Comparison of ENCODE assay signal across 30 mouse cellular contexts in the genomic region with DNA sequence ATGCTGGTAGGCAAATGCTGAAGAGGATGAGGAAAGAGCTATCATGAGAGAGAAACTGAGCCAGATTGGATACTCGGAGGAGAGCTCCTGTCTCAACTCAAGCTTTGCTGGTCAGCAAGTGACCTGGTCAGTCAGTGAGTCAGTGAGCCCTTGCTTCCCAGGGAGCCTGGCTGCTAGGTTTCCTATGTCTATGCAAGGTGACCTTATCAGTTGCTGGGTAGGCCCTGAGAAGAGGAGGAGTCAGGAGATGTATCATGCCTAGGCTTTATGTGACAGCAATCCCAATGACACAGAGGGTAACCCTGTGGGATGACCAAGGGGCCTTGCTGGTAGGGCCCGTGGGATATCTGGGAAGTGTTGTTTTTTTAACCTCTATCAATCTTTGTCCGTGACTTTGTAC. TPM values are rescaled to one million over a fixed set of nuclear protein-coding genes. Genes with fewer than 3 reads are reported as not detected.
DNase-seq lines count a peak whose midpoint lies in the region.
"Had no signal": no experiment of that assay in that cellular context is flagged by ENCODE, and none has a peak within 500 bp of the region (broad histone marks: within the 10 kb centered on the region; RNA-seq: fewer than 3 reads in every experiment).

No protein-coding gene starts in this region.

- intact Hi-C loops in heart, postnatal 14 days (cut with DNase I), result no loop called here

- DNase-seq in adrenal gland, adult 2 months, result peak; percentile 81
- DNase-seq in adrenal gland, postnatal 4 days (ENCODE audit: low spot score in 2 of 2), result no peak
- peak; percentile 58 for DNase-seq in 3T3-L1 (ENCODE audit: low read depth, low spot score)
- DNase-seq in adrenal gland, adult 8-10 months, result peak; percentile 75
- DNase-seq in adrenal gland, postnatal 25 days, result peak; percentile 37
- no peak for DNase-seq in thymus, postnatal 4 days
- no peak for DNase-seq in heart, postnatal 14 days
- DNase-seq: cerebellum, adult 18-20 months; cerebellum, adult 9-10 months; cerebellum, postnatal 14 days; gastrocnemius, postnatal 36 days; heart, adult 2 months had no signal

RNA-seq across cellular contexts. Expression of a gene that starts 14.2 kb away (rescaled TPM):
- under 1 TPM; 0.29 to 0.41 TPM for total RNA-seq in adrenal gland, adult 2 months (2021)
- 0.27 and 0.35 TPM in 2 replicates for polyA plus RNA-seq in adrenal gland, adult 2 months (2012; rRNA removed)
- under 1 TPM; 0.08 to 0.17 TPM for total RNA-seq in adrenal gland, postnatal 4 days (2021)
- under 1 TPM; 0.20 to 0.77 (median 0.31) TPM for total RNA-seq in adrenal gland, adult 8-10 months (2022)
- total RNA-seq in adrenal gland, postnatal 25 days (2021), result 0.36 and 0.86 TPM in 2 replicates
- total RNA-seq in heart, postnatal 14 days (2021), result under 1 TPM in 1 of 2 experiments, not detected in 1; 0.24 TPM
- total RNA-seq: gastrocnemius, adult 18-20 months; gastrocnemius, postnatal 10 days; granulocyte monocyte progenitor cell, adult 5-6 weeks; heart, adult 2 months; heart, postnatal 25 days; hematopoietic stem cell, adult 5-6 weeks; hindbrain, postnatal 0 days; MEL had no signal
- polyA plus RNA-seq: forebrain, embryonic 10.5 days; forebrain, embryonic 13.5 days; forebrain, embryonic 16.5 days; heart, adult 2 months; hindbrain, embryonic 14.5 days; hindbrain, postnatal 0 days; inflammation-experienced regulatory T-cells, adult 6 months had no signal

RNA-seq across cellular contexts. Expression of a gene that starts 28.9 kb away (rescaled TPM):
- total RNA-seq in adrenal gland, adult 2 months (2021), result 10 to 100 TPM; 35.3 to 44.1 TPM
- polyA plus RNA-seq in adrenal gland, adult 2 months (2012; rRNA removed), result 60.4 and 65.4 TPM in 2 replicates
- 10 to 100 TPM; 55.7 to 67.1 TPM for total RNA-seq in adrenal gland, postnatal 4 days (2021)
- 10 to 100 TPM; 45.1 to 60.9 (median 53.0) TPM for total RNA-seq in adrenal gland, adult 8-10 months (2022)
- total RNA-seq in adrenal gland, postnatal 25 days (2021), result 27.3 and 45.5 TPM in 2 replicates
- 1 to 10 TPM; 5.9 to 6.3 TPM for total RNA-seq in heart, postnatal 14 days (2021)

RNA-seq across cellular contexts. Expression of a gene that starts 44.0 kb away (rescaled TPM):
- 10 to 100 TPM; 57.3 to 61.3 TPM for total RNA-seq in adrenal gland, adult 2 months (2021)
- 161 and 184 TPM in 2 replicates for polyA plus RNA-seq in adrenal gland, adult 2 months (2012; rRNA removed)
- total RNA-seq in adrenal gland, postnatal 4 days (2021), result 10 to 100 TPM; 58.2 to 58.3 TPM
- total RNA-seq in adrenal gland, adult 8-10 months (2022), result 10 to 100 TPM; 83.3 to 84.7 (median 83.9) TPM
- 57.0 and 63.2 TPM in 2 replicates for total RNA-seq in adrenal gland, postnatal 25 days (2021)
- 10 to 100 TPM; 23.5 to 23.9 TPM for total RNA-seq in heart, postnatal 14 days (2021)

RNA-seq across cellular contexts. Expression of a gene that starts 49.4 kb away (rescaled TPM):
- 10 to 100 TPM; 25.1 to 28.0 TPM for total RNA-seq in adrenal gland, adult 2 months (2021)
- polyA plus RNA-seq in adrenal gland, adult 2 months (2012; rRNA removed), result 15.7 and 26.0 TPM in 2 replicates
- 10 to 100 TPM; 15.3 to 16.2 TPM for total RNA-seq in adrenal gland, postnatal 4 days (2021)
- total RNA-seq in adrenal gland, adult 8-10 months (2022), result 10 to 100 TPM; 23.4 to 54.0 (median 37.5) TPM
- 20.9 and 23.2 TPM in 2 replicates for total RNA-seq in adrenal gland, postnatal 25 days (2021)
- 1 to 10 TPM in 1 of 2 experiments, under 1 TPM in 1; 0.54 to 1.0 TPM for total RNA-seq in heart, postnatal 14 days (2021)

RNA-seq across cellular contexts. Expression of a gene that starts 49.9 kb away (rescaled TPM):
- total RNA-seq in adrenal gland, adult 2 months (2021), result not detected
- 0.20 and 0.22 TPM in 2 replicates for polyA plus RNA-seq in adrenal gland, adult 2 months (2012; rRNA removed)
- 1 to 10 TPM in 1 of 2 experiments, under 1 TPM in 1; 0.11 to 1.8 TPM for total RNA-seq in adrenal gland, postnatal 4 days (2021)
- total RNA-seq in adrenal gland, adult 8-10 months (2022), result not detected
- total RNA-seq in adrenal gland, postnatal 25 days (2021), result not detected in 2 replicates
- total RNA-seq in heart, postnatal 14 days (2021), result not detected
- total RNA-seq: gastrocnemius, adult 18-20 months; gastrocnemius, postnatal 10 days; gastrocnemius, postnatal 36 days; granulocyte monocyte progenitor cell, adult 5-6 weeks; heart, adult 2 months; heart, postnatal 25 days; hematopoietic stem cell, adult 5-6 weeks; MEL had no signal
- polyA plus RNA-seq: C2C12; CD4-positive, CD25-positive, alpha-beta regulatory T cell, adult 4 months; embryonic facial prominence, embryonic 11.5 days; embryonic facial prominence, embryonic 14.5 days; forebrain, embryonic 10.5 days; forebrain, embryonic 13.5 days; forebrain, embryonic 16.5 days; heart, embryonic 10.5 days; heart, embryonic 13.5 days; hindbrain, embryonic 14.5 days; hindbrain, postnatal 0 days; inflammation-experienced regulatory T-cells, adult 6 months had no signal

Comparison
In these comparisons a context has a peak if more than half of its experiments do, and no peak if none do; other contexts are left out.
1. DNase-seq: peak in adrenal gland, adult 2 months (single experiment), 3T3-L1 (single experiment), adrenal gland, adult 8-10 months (single experiment) and adrenal gland, postnatal 25 days (single experiment); none in adrenal gland, postnatal 4 days (0 of 2), thymus, postnatal 4 days (single experiment) and heart, postnatal 14 days (0 of 2).